Mouse (Mus musculus) brain, embryonic 14.5 days (tissue): ENCODE data around the gene E2f6. TPM values are rescaled to one million over a fixed set of nuclear protein-coding genes. Genes with fewer than 3 reads are reported as not detected.

Source experiments
- DNase-seq: peaks from one replicate; pipeline ENCODE4 v3.0.0-alpha.2; 2011; ENCODE audit warnings: low read depth
- CTCF ChIP-seq: fragments of 200-500 bp; IDR thresholded peaks from 2 replicates; pipeline ENCODE4 v1.5.1; 2012; ENCODE audit warnings: inconsistent platforms, mild to moderate bottlenecking, moderate library complexity, borderline replicate concordance; ENCODE audit not compliant: insufficient read depth, insufficient read length; ENCODE audit errors: extremely low read depth
- POLR2A ChIP-seq: fragments of 200-500 bp; IDR thresholded peaks from 2 replicates; pipeline ENCODE4 v1.6.1; 2012; ENCODE audit warnings: mild to moderate bottlenecking, inconsistent platforms, borderline replicate concordance; ENCODE audit not compliant: poor library complexity, insufficient read depth, insufficient read length, severe bottlenecking; ENCODE audit errors: extremely low read depth
- polyA plus RNA-seq: library from polyadenylated mRNA; depleted of rRNA; stranded (reverse); fragments of >200 nt; gene quantifications from 2 replicates; pipeline ENCODE4 v1.2.3, GENCODE M21; 2012

The E2f6 gene
- polyA plus RNA-seq, 1 experiment, result 40.6 TPM

GRCm38 (mm10) chr12:16831071-16831470, 20.3 kb downstream of the E2f6 start:
- DNase-seq, result no peak
- TF ChIP-seq POLR2A, result no peak
- TF ChIP-seq CTCF, result no peak

GRCm38 (mm10) chr12:16834701-16835100, 23.9 kb downstream of the E2f6 start:
- no peak for DNase-seq
- no peak for TF ChIP-seq POLR2A
- no peak for TF ChIP-seq CTCF

- DNase-seq, result peak; percentile 71
- no peak for TF ChIP-seq CTCF
- no peak for TF ChIP-seq POLR2A
Observed at GRCm38 (mm10) chr12:16836188-16836587, 25.4 kb downstream of the E2f6 start.

- TF ChIP-seq CTCF (no peak), POLR2A (no peak)
- DNase-seq, result no peak
Observed at GRCm38 (mm10) chr12:16837766-16838165, 27.0 kb downstream of the E2f6 start.

GRCm38 (mm10) chr12:16840842-16841782, 30.3 kb downstream of the E2f6 start:
- TF ChIP-seq POLR2A (no peak), CTCF (no peak)
- no peak for DNase-seq

GRCm38 (mm10) chr12:16844623-16845592, 34.1 kb downstream of the E2f6 start:
- TF ChIP-seq CTCF, result no peak
- no peak for TF ChIP-seq POLR2A
- peak; percentile 26 for DNase-seq

GRCm38 (mm10) chr12:16847204-16847792, 36.5 kb downstream of the E2f6 start:
- TF ChIP-seq POLR2A (no peak), CTCF (no peak)
- no peak for DNase-seq

GRCm38 (mm10) chr12:16848501-16848900, 37.7 kb downstream of the E2f6 start:
- no peak for DNase-seq
- no peak for TF ChIP-seq CTCF
- TF ChIP-seq POLR2A, result no peak

- no peak for DNase-seq
- TF ChIP-seq POLR2A (no peak), CTCF (no peak)
Observed at GRCm38 (mm10) chr12:16849821-16850220, 39.1 kb downstream of the E2f6 start.

- no peak for DNase-seq
- TF ChIP-seq CTCF, result no peak
- TF ChIP-seq POLR2A, result no peak
Observed at GRCm38 (mm10) chr12:16850431-16851375, 39.9 kb downstream of the E2f6 start.
